Mouse (Mus musculus) ES-E14 (cell line): ENCODE results near the gene Mri1. TPM values are rescaled to one million over a fixed set of nuclear protein-coding genes. Genes with fewer than 3 reads are reported as not detected.
A peak's percentile ranks its signal among the peaks of the same experiment; 100 is the strongest.

Experiments
- DNase-seq: peaks from one replicate; pipeline ENCODE4 v3.0.0-alpha.2; 2013; ENCODE audit warnings: low read depth, low spot score
- H3K27ac ChIP-seq: 2 replicates; pipeline ENCODE4 v1.5.1; 2012; ENCODE audit warnings: low read depth, mild to moderate bottlenecking, low read length, moderate library complexity, mixed read lengths; ENCODE audit not compliant: poor library complexity, insufficient read depth, severe bottlenecking
- H3K36me3 ChIP-seq: 2 replicates; pipeline ENCODE4 v1.6.1; 2012; ENCODE audit warnings: mild to moderate bottlenecking, low read length, moderate library complexity, mixed read lengths; ENCODE audit not compliant: control insufficient read depth, poor library complexity, insufficient read depth, severe bottlenecking
- H3K4me1 ChIP-seq, 2 experiments: fragments of 150-350 bp in 1 of 2; sonication (generic) in 1 of 2; 2 replicates each; pipeline ENCODE4 v1.6.1; 2012; ENCODE audit warnings: low read length in 2 of 2, mild to moderate bottlenecking in 1 of 2, mixed read lengths in 1 of 2; ENCODE audit not compliant: control insufficient read depth in 2 of 2, insufficient read depth in 2 of 2, poor library complexity in 1 of 2
- H3K4me3 ChIP-seq, 2 experiments: fragments of 150-350 bp in 1 of 2; sonication (generic) in 1 of 2; 2 replicates each; pipeline ENCODE4 v1.5.1; 2012; ENCODE audit warnings: low read length in 2 of 2, low read depth in 1 of 2, mild to moderate bottlenecking in 1 of 2, mixed read lengths in 1 of 2; ENCODE audit not compliant: insufficient read depth in 1 of 2, poor library complexity in 1 of 2, severe bottlenecking in 1 of 2
- H3K9ac ChIP-seq: 2 replicates; pipeline ENCODE4 v1.6.1; 2012; ENCODE audit warnings: low read depth, mild to moderate bottlenecking, low read length, mixed read lengths; ENCODE audit not compliant: poor library complexity, insufficient read depth, severe bottlenecking
- H3K9me3 ChIP-seq: fragments of 150-350 bp; sonication (generic); 2 replicates; pipeline ENCODE4 v1.6.1; 2012; ENCODE audit warnings: low read depth, mild to moderate bottlenecking, low read length; ENCODE audit not compliant: control insufficient read depth, insufficient read depth
- CHD2 ChIP-seq: IDR thresholded peaks from 2 replicates; pipeline ENCODE4 v1.6.1; 2014; ENCODE audit warnings: mild to moderate bottlenecking, low read depth, low read length, inconsistent platforms
- HCFC1 ChIP-seq: IDR thresholded peaks from 2 replicates; pipeline ENCODE4 v1.6.1; 2012; ENCODE audit warnings: low read length, inconsistent platforms, borderline replicate concordance; ENCODE audit not compliant: insufficient read depth
- MAFK ChIP-seq: IDR thresholded peaks from 2 replicates; pipeline ENCODE4 v1.6.1; 2014; ENCODE audit warnings: mild to moderate bottlenecking, low read depth, low read length, inconsistent platforms; ENCODE audit not compliant: insufficient read depth
- ZC3H11A ChIP-seq: IDR thresholded peaks from 2 replicates; pipeline ENCODE4 v1.6.1; 2012; ENCODE audit warnings: low read depth, mild to moderate bottlenecking, inconsistent platforms, low read length, borderline replicate concordance
- ZNF384 ChIP-seq: IDR thresholded peaks from 2 replicates; pipeline ENCODE4 v1.6.1; 2012; ENCODE audit warnings: low read depth, low read length, inconsistent platforms
- in situ Hi-C, 2 experiments: fragments of 600-800 bp; cut with MboI; formaldehyde crosslinking; loops; one replicate each; pipeline ENCODE4 v1.15.1; 2025; ENCODE audit warnings: low sequenced_read_pairs in 2 of 2, inconsistent platforms in 1 of 2; ENCODE audit not compliant: unreplicated experiment in 2 of 2
- total RNA-seq: library from RNA; depleted of rRNA; stranded (reverse); fragments of 300-350 nt; gene quantifications from 2 replicates; pipeline ENCODE4 v1.2.3, GENCODE M21; 2012

The Mri1 gene
- total RNA-seq, 1 experiment: 32.7 TPM

DNA sequence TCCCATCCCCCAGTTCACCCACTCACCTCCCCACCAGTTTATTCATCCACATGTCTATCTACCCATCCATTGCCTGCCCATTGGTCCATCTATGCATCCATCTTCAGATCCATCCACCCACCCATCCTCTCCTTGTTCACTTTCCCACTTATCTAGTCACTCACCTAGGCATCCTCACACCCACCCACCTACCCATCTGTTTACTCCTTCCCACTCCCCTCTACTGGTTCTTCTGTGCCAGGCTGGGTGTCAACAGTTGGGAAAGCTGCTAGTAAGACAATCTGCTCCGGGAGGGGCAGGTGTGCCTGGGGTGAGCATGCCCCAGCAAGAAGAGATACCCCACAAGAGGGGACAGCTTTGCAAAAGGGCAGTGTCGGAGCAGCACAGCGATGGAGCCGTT is 4.0 kb upstream of the Mri1 start:
- no peak overlapping the region for H3K4me3 ChIP-seq
- in situ Hi-C loops: no loop called here
- H3K4me1 ChIP-seq: peaks cover 0 to 5% of the 10 kb centered on the region in 2 experiments; a peak in 1 of 4 replicates
- H3K27ac ChIP-seq: no peak overlapping the region
- DNase-seq: no peak
- TF ChIP-seq CHD2 (no peak), ZNF384 (no peak)
- H3K9me3 ChIP-seq: no peaks in the 10 kb centered on the region
- no peak overlapping the region for H3K9ac ChIP-seq
- peaks cover 40% of the 10 kb centered on the region for H3K36me3 ChIP-seq

DNA sequence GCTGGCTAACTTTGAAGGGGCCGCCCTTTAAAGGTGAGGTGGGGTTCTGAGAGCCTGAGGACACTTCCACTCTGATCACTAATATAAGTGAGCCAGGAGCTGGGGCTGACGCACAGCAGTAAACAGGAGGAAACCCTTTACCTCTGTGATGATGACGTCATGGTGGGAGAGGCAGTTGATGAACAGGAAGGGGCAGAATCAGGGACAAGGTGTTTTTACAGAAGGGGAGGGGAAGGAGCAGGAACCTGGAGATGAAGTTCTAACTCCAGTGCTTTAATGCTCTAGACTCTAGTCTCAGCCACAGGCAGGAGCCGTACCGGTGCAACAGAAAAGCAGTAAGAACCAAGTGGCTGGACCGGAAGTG is 686 bp downstream of the Mri1 start:
- peak overlapping the region; percentile 16; the same call in 1 of the 2 replicates for H3K27ac ChIP-seq
- peak; percentile 62 for DNase-seq
- peaks cover 52% of the 10 kb centered on the region for H3K36me3 ChIP-seq
- H3K9me3 ChIP-seq: no peaks in the 10 kb centered on the region; the same call in 1 of the 2 replicates
- H3K9ac ChIP-seq: peak overlapping the region; percentile 89
- H3K4me1 ChIP-seq: peaks cover 0 to 6% of the 10 kb centered on the region in 2 experiments; a peak in 1 of 4 replicates
- H3K4me3 ChIP-seq: peak overlapping the region; percentile 78 to 89
- TF ChIP-seq HCFC1 (no peak), CHD2 (no peak), ZC3H11A (no peak), ZNF384 (no peak), MAFK (no peak)
- in situ Hi-C loops: no loop called here

GRCm38 (mm10) chr8:84255858-84256257 is 1.3 kb downstream of the Mri1 start:
- no peak for DNase-seq
- H3K4me3 ChIP-seq: peak overlapping the region; percentile 78 to 89
- peaks cover 53% of the 10 kb centered on the region for H3K36me3 ChIP-seq
- peak overlapping the region; percentile 89 for H3K9ac ChIP-seq
- TF ChIP-seq MAFK: no peak
- TF ChIP-seq ZC3H11A: no peak
- no peak for TF ChIP-seq ZNF384
- TF ChIP-seq CHD2: no peak
- TF ChIP-seq HCFC1: no peak
- in situ Hi-C loops: no loop called here
- H3K27ac ChIP-seq: 0 out of 2 replicates have a peak overlapping the region, but pooled peaks have one; percentile 5
- no peaks in the 10 kb centered on the region; the same call in 1 of the 2 replicates for H3K9me3 ChIP-seq
- peaks cover 0 to 6% of the 10 kb centered on the region in 2 experiments; a peak in 1 of 4 replicates for H3K4me1 ChIP-seq

DNA sequence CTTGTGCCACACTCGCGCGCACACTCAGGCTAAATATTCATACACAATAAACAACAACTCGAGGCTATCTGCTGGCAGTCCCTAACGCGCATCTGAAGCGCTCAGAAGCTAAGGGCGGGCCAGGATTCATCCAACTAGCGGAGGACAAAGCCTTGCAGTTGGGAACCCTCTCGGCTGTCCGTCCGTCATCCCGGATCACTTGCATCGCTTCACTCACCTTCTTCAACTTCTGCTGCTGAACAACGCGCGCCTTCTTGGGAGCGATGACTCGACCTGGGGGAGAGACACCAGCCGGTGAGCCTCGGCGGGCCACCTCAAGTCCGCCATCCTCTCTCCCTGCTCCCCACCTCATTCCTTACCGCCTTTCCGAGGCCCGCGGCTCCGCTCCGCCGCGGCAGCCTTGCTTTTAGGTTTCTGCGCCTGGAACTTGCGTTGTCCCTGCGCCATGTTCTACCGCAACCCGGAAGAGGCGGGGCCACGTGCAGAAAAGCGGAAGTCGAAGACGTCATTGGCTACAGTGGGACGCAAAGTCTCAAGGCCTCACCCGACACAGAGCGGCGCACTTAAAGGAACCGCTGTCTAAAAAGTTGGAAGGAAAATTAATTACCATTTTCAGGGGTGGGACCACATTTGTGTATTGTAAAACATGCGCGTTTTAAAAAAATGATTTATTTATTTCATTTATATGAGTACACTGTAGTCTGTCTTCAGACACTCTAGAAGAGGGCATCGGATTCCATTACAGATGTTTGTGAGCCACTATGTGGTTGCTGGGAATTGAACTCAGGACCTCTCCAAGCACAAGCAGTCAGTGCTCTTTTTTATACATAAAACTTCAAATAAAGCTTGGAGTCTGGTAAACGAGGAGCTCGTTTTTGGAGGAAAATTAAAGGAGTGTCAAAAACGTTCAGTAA is 7.6 kb downstream of the Mri1 start, which contains the start of gene D8Ertd738e:
Gene D8Ertd738e (minus strand): TSS at position 463 of the 914 bp plus-strand sequence.
- peaks cover 43% of the 10 kb centered on the region for H3K36me3 ChIP-seq
- in situ Hi-C loops: no loop called here

More for the DNA sequence above, 7.6 kb downstream of the Mri1 start, which contains the start of gene D8Ertd738e:
- TF ChIP-seq CHD2 (no peak), HCFC1 (peak; percentile 70; the same call in 1 of the 2 replicates)
- DNase-seq: peak; percentile 75
- H3K4me3 ChIP-seq: peak within 1 kb of the TSS; percentile 86 to 91
- peaks cover 0 to 3% of the 10 kb centered on the region in 2 experiments; a peak in 1 of 4 replicates for H3K4me1 ChIP-seq
- peak within 1 kb of the TSS; percentile 92 for H3K9ac ChIP-seq
- peak within 1 kb of the TSS; percentile 49; the same call in 1 of the 2 replicates for H3K27ac ChIP-seq
- H3K9me3 ChIP-seq: no peaks in the 10 kb centered on the region; the same call in 1 of the 2 replicates
